Mouse (Mus musculus) layer of hippocampus, adult 2 months (tissue): ENCODE measurements around the gene Pde3a. TPM values are rescaled to one million over a fixed set of nuclear protein-coding genes. Genes with fewer than 3 reads are reported as not detected.
A peak's percentile ranks its signal among the peaks of the same experiment; 100 is the strongest.

Source experiments
- DNase-seq, 2 experiments: peaks; one replicate each; pipeline ENCODE4 v3.0.0; 2022; ENCODE audit warnings: low spot score in 2 of 2
- H3K27ac ChIP-seq: fragments of 200-600 bp; 2 replicates; pipeline ENCODE4 v1.8.1; 2022
- H3K4me3 ChIP-seq: fragments of 200-600 bp; 2 replicates; pipeline ENCODE4 v1.8.1; 2022; ENCODE audit warnings: mild to moderate bottlenecking
- CTCF ChIP-seq: fragments of 200-600 bp; conservative IDR thresholded peaks from 2 replicates; pipeline ENCODE4 v1.8.1; 2022; ENCODE audit warnings: antibody characterized with exemption, mild to moderate bottlenecking, moderate library complexity
- total RNA-seq, 2 experiments: library from RNA; stranded (reverse); gene quantifications; 2 replicates each; pipeline ENCODE4 v1.2.3; 2021

Pde3a gene
- total RNA-seq, 2 experiments from 2014 or later: 3.1 to 3.4 TPM

GRCm38 (mm10) chr6:141408758-141409157 is 159.7 kb downstream of the Pde3a start:
- DNase-seq: no peak
- H3K4me3 ChIP-seq: no peak overlapping the region
- no peak for TF ChIP-seq CTCF
- H3K27ac ChIP-seq: no peak overlapping the region

DNA sequence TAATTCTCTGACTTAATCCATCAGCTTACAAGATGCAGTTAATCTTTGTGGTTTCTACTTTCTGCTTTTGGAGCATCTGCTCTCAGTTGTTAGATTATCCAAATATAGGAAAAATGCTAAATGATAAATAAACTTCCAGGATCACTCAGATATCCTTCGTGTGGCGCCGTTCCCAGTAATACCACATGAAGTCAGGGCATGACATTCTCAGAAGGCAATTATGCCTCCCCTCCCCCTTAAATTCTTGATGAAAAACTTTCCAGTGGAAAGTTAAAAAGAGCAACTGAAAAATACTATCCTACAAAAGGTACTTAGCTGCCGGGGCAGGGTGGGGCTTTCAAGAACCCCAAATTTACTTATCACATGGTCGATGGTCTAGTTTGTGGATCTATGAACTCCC is 161.8 kb downstream of the Pde3a start:
- Histone ChIP-seq H3K27ac (no peak overlapping the region), H3K4me3 (no peak overlapping the region)
- no peak for DNase-seq
- no peak for TF ChIP-seq CTCF

- TF ChIP-seq CTCF: no peak
- Histone ChIP-seq H3K4me3 (no peak overlapping the region), H3K27ac (no peak overlapping the region)
- DNase-seq: no peak
Measured at GRCm38 (mm10) chr6:141425114-141425513, 176.0 kb downstream of the Pde3a start.

DNA sequence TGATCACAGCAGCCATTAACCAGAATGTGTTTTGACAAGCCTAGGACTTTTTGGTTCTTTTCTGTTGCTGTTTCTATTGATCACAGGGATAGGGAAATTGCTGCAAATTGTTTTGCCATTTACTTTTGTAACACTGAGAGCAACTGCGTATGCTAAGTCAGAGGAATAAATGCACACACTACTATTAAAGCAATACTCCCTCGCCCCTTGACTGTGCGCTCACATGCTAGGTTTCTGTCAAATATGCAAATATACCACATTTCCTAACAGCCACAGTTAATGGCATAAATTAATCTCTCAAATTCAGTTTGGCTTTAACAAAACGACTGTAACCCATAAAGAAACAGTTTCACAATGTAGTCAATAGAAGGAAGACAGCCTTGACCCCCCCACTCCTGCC is 179.5 kb downstream of the Pde3a start:
- H3K4me3 ChIP-seq: no peak overlapping the region
- no peak overlapping the region for H3K27ac ChIP-seq
- no peak for TF ChIP-seq CTCF
- no peak for DNase-seq

GRCm38 (mm10) chr6:141430134-141430533 is 181.1 kb downstream of the Pde3a start:
- Histone ChIP-seq H3K27ac (no peak overlapping the region), H3K4me3 (no peak overlapping the region)
- DNase-seq: no peak
- TF ChIP-seq CTCF: peak; percentile 68

GRCm38 (mm10) chr6:141432271-141432974 is 183.4 kb downstream of the Pde3a start:
- Histone ChIP-seq H3K4me3 (no peak overlapping the region), H3K27ac (no peak overlapping the region)
- no peak for DNase-seq
- TF ChIP-seq CTCF: no peak

GRCm38 (mm10) chr6:141433917-141434756 is 185.1 kb downstream of the Pde3a start:
- no peak overlapping the region for H3K4me3 ChIP-seq
- DNase-seq: peak; percentile 62 to 81
- peak overlapping the region; percentile 84 for H3K27ac ChIP-seq
- no peak for TF ChIP-seq CTCF

- H3K27ac ChIP-seq: peak overlapping the region; percentile 84
- TF ChIP-seq CTCF: no peak
Measured at GRCm38 (mm10) chr6:141435160-141435559, 186.1 kb downstream of the Pde3a start.

GRCm38 (mm10) chr6:141439965-141440364 is 190.9 kb downstream of the Pde3a start:
- Histone ChIP-seq H3K4me3 (no peak overlapping the region), H3K27ac (no peak overlapping the region)
- TF ChIP-seq CTCF: no peak
- no peak for DNase-seq

More at GRCm38 (mm10) chr6:141435160-141435559, 186.1 kb downstream of the Pde3a start:
- no peak for DNase-seq
- H3K4me3 ChIP-seq: no peak overlapping the region

- no peak overlapping the region for H3K4me3 ChIP-seq
- no peak overlapping the region for H3K27ac ChIP-seq
- DNase-seq: peak; percentile 67 to 74
- TF ChIP-seq CTCF: peak; percentile 90
Measured at GRCm38 (mm10) chr6:141447547-141447946, 198.5 kb downstream of the Pde3a start.

DNA sequence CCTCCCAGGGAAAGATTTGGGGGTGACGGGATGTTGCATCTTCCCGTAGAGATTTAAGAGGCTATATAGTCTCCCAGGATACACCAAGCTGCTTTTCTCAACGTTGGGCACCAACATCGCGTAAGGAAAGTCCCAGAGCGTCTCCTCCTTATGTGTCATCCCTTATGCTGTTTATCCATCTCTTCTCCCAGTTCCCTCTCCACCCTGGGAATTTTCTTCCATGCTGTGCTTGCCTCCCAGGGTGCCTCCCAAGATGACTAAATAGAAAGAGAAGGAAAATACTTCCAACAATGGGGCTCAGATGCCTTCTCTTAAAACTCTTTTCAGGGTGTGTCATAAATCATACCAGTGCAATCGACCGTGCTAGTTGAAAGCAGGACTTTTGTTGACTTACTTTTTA is 199.8 kb downstream of the Pde3a start:
- no peak for TF ChIP-seq CTCF
- no peak for DNase-seq
- Histone ChIP-seq H3K4me3 (no peak overlapping the region), H3K27ac (no peak overlapping the region)

DNA sequence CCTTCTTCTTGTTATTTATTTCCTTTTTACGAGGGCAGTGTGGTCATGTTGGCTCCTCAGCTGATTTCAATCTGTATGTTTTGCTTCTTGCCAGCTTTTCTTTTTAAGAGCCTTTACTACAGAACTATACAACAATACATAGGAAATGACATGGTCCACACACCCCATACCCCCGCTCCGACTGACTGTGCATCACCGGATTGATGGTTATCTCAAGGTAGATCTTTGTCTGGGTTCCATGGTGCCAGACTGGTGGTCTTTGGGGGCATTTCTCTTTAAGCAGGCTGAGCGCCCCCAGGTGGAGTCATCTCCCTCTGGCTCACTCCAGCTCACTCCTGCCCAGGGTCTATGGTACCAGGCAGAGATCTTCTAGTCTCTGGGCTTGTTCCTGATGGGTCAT is 206.3 kb downstream of the Pde3a start:
- no peak for DNase-seq
- no peak overlapping the region for H3K27ac ChIP-seq
- no peak overlapping the region for H3K4me3 ChIP-seq
- TF ChIP-seq CTCF: no peak

GRCm38 (mm10) chr6:141456591-141456990 is 207.5 kb downstream of the Pde3a start:
- no peak for TF ChIP-seq CTCF
- no peak for DNase-seq
- H3K27ac ChIP-seq: no peak overlapping the region
- no peak overlapping the region for H3K4me3 ChIP-seq
